Mouse (Mus musculus): Measurements from ENCODE around the gene Klf3. TPM values are rescaled to one million over a fixed set of nuclear protein-coding genes. Genes with fewer than 3 reads are reported as not detected.
A peak's percentile ranks its signal among the peaks of the same experiment; 100 is the strongest.

Gene Klf3
- polyA plus RNA-seq, 1 experiment from 2014 or later = 26.2 TPM

GRCm38 (mm10) chr5:64811500-64812123 is 8.4 kb downstream of the Klf3 start:
- peak; percentile 45 for ATAC-seq (ENCODE audit: low FRiP score)
- Histone ChIP-seq H3K4me3 (no peak overlapping the region), H3K9ac (peak overlapping the region; percentile 63; the same call in 1 of the 2 replicates), H3K4me1 (replicated peaks) (peaks cover 57% of the 10 kb centered on the region), H3K27ac (peak overlapping the region; percentile 83), H3K27me3 (no peaks in the 10 kb centered on the region), H3K9me3 (no peaks in the 10 kb centered on the region), H3K4me2 (peak overlapping the region; percentile 35), H3K36me3 (no peaks in the 10 kb centered on the region)
- 8% methylated on average over 14 of the region's 14 CpGs for WGBS

GRCm38 (mm10) chr5:64812124-64812982 is 9.2 kb downstream of the Klf3 start:
- no peak for ATAC-seq (ENCODE audit: low FRiP score)
- Histone ChIP-seq H3K4me1 (replicated peaks) (peaks cover 57% of the 10 kb centered on the region), H3K27ac (peak overlapping the region; percentile 83), H3K4me2 (peak overlapping the region; percentile 35), H3K9me3 (no peaks in the 10 kb centered on the region), H3K9ac (peak overlapping the region; percentile 63; the same call in 1 of the 2 replicates), H3K4me3 (no peak overlapping the region), H3K27me3 (no peaks in the 10 kb centered on the region), H3K36me3 (0 out of 2 replicates have a peak, but pooled peaks cover 3% of the 10 kb centered on the region)
- WGBS = 19% methylated on average over 22 of the region's 22 CpGs

- ATAC-seq (ENCODE audit: low FRiP score) = no peak
- Histone ChIP-seq H3K4me1 (replicated peaks) (peaks cover 52% of the 10 kb centered on the region), H3K27ac (peak overlapping the region; percentile 83; the same call in 1 of the 2 replicates), H3K4me2 (peak overlapping the region; percentile 35), H3K36me3 (peaks cover 3% of the 10 kb centered on the region; the same call in 1 of the 2 replicates), H3K9me3 (no peaks in the 10 kb centered on the region), H3K9ac (0 out of 2 replicates have a peak overlapping the region, but pooled peaks have one; percentile 44), H3K4me3 (no peak overlapping the region), H3K27me3 (no peaks in the 10 kb centered on the region)
- 38% methylated on average over 4 of the region's 4 CpGs for WGBS
Observed at GRCm38 (mm10) chr5:64812983-64813304, 9.8 kb downstream of the Klf3 start.

- H3K36me3 ChIP-seq = peaks cover 7% of the 10 kb centered on the region; the same call in 1 of the 2 replicates
- no peaks in the 10 kb centered on the region for H3K27me3 ChIP-seq
- ATAC-seq (ENCODE audit: low FRiP score) = no peak
- H3K27ac ChIP-seq = no peak overlapping the region
- no peak overlapping the region for H3K9ac ChIP-seq
- 14% methylated on average over 9 of the region's 9 CpGs for WGBS
- H3K4me1 ChIP-seq (replicated peaks) = peaks cover 48% of the 10 kb centered on the region
- H3K4me2 ChIP-seq = no peak overlapping the region
- H3K9me3 ChIP-seq = no peaks in the 10 kb centered on the region
- H3K4me3 ChIP-seq = no peak overlapping the region
Observed at GRCm38 (mm10) chr5:64813361-64813760, 10.2 kb downstream of the Klf3 start.

- H3K4me3 ChIP-seq = no peak overlapping the region
- 94% methylated on average over 7 of the region's 7 CpGs for WGBS
- no peak for ATAC-seq (ENCODE audit: low FRiP score)
Observed at GRCm38 (mm10) chr5:64814416-64814815, 11.2 kb downstream of the Klf3 start.

GRCm38 (mm10) chr5:64815631-64816030 is 12.4 kb downstream of the Klf3 start:
- H3K36me3 ChIP-seq = peaks cover 17% of the 10 kb centered on the region
- H3K9ac ChIP-seq = no peak overlapping the region
- no peak for ATAC-seq (ENCODE audit: low FRiP score)
- H3K4me1 ChIP-seq (replicated peaks) = peaks cover 32% of the 10 kb centered on the region
- H3K4me2 ChIP-seq = no peak overlapping the region
- H3K27ac ChIP-seq = no peak overlapping the region
- no peaks in the 10 kb centered on the region for H3K9me3 ChIP-seq
- no peaks in the 10 kb centered on the region for H3K27me3 ChIP-seq
- 90% methylated on average over 8 of the region's 8 CpGs for WGBS
- no peak overlapping the region for H3K4me3 ChIP-seq

More at GRCm38 (mm10) chr5:64814416-64814815, 11.2 kb downstream of the Klf3 start:
- H3K9me3 ChIP-seq = no peaks in the 10 kb centered on the region
- H3K27me3 ChIP-seq = no peaks in the 10 kb centered on the region
- no peak overlapping the region for H3K4me2 ChIP-seq
- H3K9ac ChIP-seq = no peak overlapping the region
- H3K4me1 ChIP-seq (replicated peaks) = peaks cover 39% of the 10 kb centered on the region
- peaks cover 14% of the 10 kb centered on the region for H3K36me3 ChIP-seq
- H3K27ac ChIP-seq = no peak overlapping the region

GRCm38 (mm10) chr5:64816290-64816973 is 13.2 kb downstream of the Klf3 start:
- Histone ChIP-seq H3K36me3 (peaks cover 23% of the 10 kb centered on the region), H3K9ac (no peak overlapping the region), H3K9me3 (no peaks in the 10 kb centered on the region), H3K27me3 (no peaks in the 10 kb centered on the region), H3K4me3 (no peak overlapping the region), H3K27ac (no peak overlapping the region), H3K4me1 (replicated peaks) (peaks cover 24% of the 10 kb centered on the region), H3K4me2 (no peak overlapping the region)
- 84% methylated on average over 15 of the region's 15 CpGs for WGBS
- no peak for ATAC-seq (ENCODE audit: low FRiP score)

GRCm38 (mm10) chr5:64816974-64817296 is 13.7 kb downstream of the Klf3 start:
- Histone ChIP-seq H3K4me2 (no peak overlapping the region), H3K4me1 (replicated peaks) (peaks cover 19% of the 10 kb centered on the region), H3K27me3 (no peaks in the 10 kb centered on the region), H3K9me3 (no peaks in the 10 kb centered on the region), H3K36me3 (peaks cover 26% of the 10 kb centered on the region), H3K27ac (no peak overlapping the region), H3K4me3 (no peak overlapping the region), H3K9ac (no peak overlapping the region)
- ATAC-seq (ENCODE audit: low FRiP score) = no peak
- WGBS = 83% methylated on average over 8 of the region's 8 CpGs

- Histone ChIP-seq H3K36me3 (peaks cover 48% of the 10 kb centered on the region), H3K27ac (no peak overlapping the region), H3K9ac (no peak overlapping the region), H3K27me3 (no peaks in the 10 kb centered on the region), H3K4me2 (no peak overlapping the region), H3K4me1 (replicated peaks) (0 out of 2 replicates have a peak, but pooled peaks cover 5% of the 10 kb centered on the region), H3K9me3 (no peaks in the 10 kb centered on the region), H3K4me3 (no peak overlapping the region)
- no peak for ATAC-seq (ENCODE audit: low FRiP score)
- 93% methylated on average over 6 of the region's 6 CpGs for WGBS
Observed at GRCm38 (mm10) chr5:64819390-64819789, 16.2 kb downstream of the Klf3 start.

- no peak for ATAC-seq (ENCODE audit: low FRiP score)
- H3K4me2 ChIP-seq = no peak overlapping the region
- 89% methylated on average over 10 of the region's 10 CpGs for WGBS
- no peaks in the 10 kb centered on the region for H3K27me3 ChIP-seq
- H3K4me3 ChIP-seq = no peak overlapping the region
- no peaks in the 10 kb centered on the region for H3K9me3 ChIP-seq
- 0 out of 2 replicates have a peak, but pooled peaks cover 5% of the 10 kb centered on the region for H3K4me1 ChIP-seq (replicated peaks)
- no peak overlapping the region for H3K9ac ChIP-seq
- no peak overlapping the region for H3K27ac ChIP-seq
- peaks cover 51% of the 10 kb centered on the region for H3K36me3 ChIP-seq
Observed at GRCm38 (mm10) chr5:64820138-64820537, 16.9 kb downstream of the Klf3 start.

- Histone ChIP-seq H3K9me3 (no peaks in the 10 kb centered on the region), H3K4me1 (replicated peaks) (0 out of 2 replicates have a peak, but pooled peaks cover 2% of the 10 kb centered on the region), H3K27ac (no peak overlapping the region), H3K36me3 (peaks cover 55% of the 10 kb centered on the region), H3K27me3 (no peaks in the 10 kb centered on the region), H3K4me2 (no peak overlapping the region), H3K4me3 (no peak overlapping the region), H3K9ac (no peak overlapping the region)
- ATAC-seq (ENCODE audit: low FRiP score) = no peak
- 94% methylated on average over 2 of the region's 2 CpGs for WGBS
Observed at GRCm38 (mm10) chr5:64821294-64821693, 18.1 kb downstream of the Klf3 start.

- Histone ChIP-seq H3K27me3 (no peaks in the 10 kb centered on the region), H3K4me1 (replicated peaks) (no peaks in the 10 kb centered on the region), H3K27ac (no peak overlapping the region), H3K9ac (no peak overlapping the region), H3K4me2 (no peak overlapping the region), H3K9me3 (no peaks in the 10 kb centered on the region), H3K4me3 (no peak overlapping the region), H3K36me3 (peaks cover 60% of the 10 kb centered on the region)
- 94% methylated on average over 24 of the region's 24 CpGs for WGBS
- no peak for ATAC-seq (ENCODE audit: low FRiP score)
Observed at GRCm38 (mm10) chr5:64821964-64822363, 18.8 kb downstream of the Klf3 start.
